ENCODE assay signal across 8 mouse cellular contexts in the genomic region with DNA sequence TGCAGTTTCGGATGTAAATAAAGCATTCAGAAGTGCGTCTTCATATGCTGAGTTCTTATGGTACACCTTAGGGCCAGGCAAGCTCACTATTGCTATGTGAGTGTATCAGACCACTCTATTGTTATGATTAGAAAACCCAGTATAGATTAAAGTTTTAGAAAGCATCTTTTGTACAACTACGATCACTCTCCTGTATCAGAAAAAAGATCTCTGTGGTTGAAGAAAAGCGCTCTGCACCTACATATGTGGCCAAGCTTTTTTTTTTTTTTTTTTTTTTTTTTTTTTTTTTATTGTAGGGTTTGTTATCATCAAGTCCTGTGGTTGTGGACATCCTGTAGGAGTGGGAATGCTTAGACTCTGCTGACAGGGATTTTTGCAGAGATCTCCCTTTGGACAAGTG. TPM values are rescaled to one million over a fixed set of nuclear protein-coding genes. Genes with fewer than 3 reads are reported as not detected.
DNase-seq lines count a peak whose midpoint lies in the region; ATAC-seq and TF ChIP-seq lines count a peak whose summit lies in the region.

No protein-coding gene starts in this region.

- H3K36me3 ChIP-seq in kidney, embryonic 15.5 days: peaks cover 11% of the 10 kb centered on the region
- peaks cover 6% of the 10 kb centered on the region for H3K36me3 ChIP-seq in hindbrain, embryonic 16.5 days (ENCODE audit: control insufficient read depth, insufficient read depth, low read length)
- no peaks in the 10 kb centered on the region for H3K36me3 ChIP-seq in myocyte (ENCODE audit: control insufficient read depth, insufficient read depth)

- no peak overlapping the region for H3K9ac ChIP-seq in kidney, embryonic 15.5 days
- H3K9ac ChIP-seq in hindbrain, embryonic 16.5 days (ENCODE audit: low read depth, low read length): no peak overlapping the region

- WGBS in kidney, embryonic 15.5 days: 57% methylated on average over 4 of the region's 4 CpGs
- WGBS in hindbrain, embryonic 16.5 days: 53% methylated on average over 4 of the region's 4 CpGs

- H3K27me3 ChIP-seq in kidney, embryonic 15.5 days: no peaks in the 10 kb centered on the region
- no peaks in the 10 kb centered on the region for H3K27me3 ChIP-seq in hindbrain, embryonic 16.5 days (replicated peaks; ENCODE audit: control insufficient read depth, insufficient read depth, low read length)
- no peaks in the 10 kb centered on the region for H3K27me3 ChIP-seq in myocyte (ENCODE audit: control insufficient read depth, insufficient read depth, insufficient read length)

- H3ac ChIP-seq in myocyte (ENCODE audit: control insufficient read depth, insufficient read length): no peak overlapping the region

- no peak for TF ChIP-seq CTCF in bone marrow macrophage, adult 2 months (IDR thresholded peaks at IDR 0.05; ENCODE audit: low read depth, low read length)

- H3K79me2 ChIP-seq in myocyte (ENCODE audit: control insufficient read depth, insufficient read depth): peaks cover 40% of the 10 kb centered on the region

- peak overlapping the region; percentile 60 for H3K4me3 ChIP-seq in kidney, embryonic 15.5 days (replicated peaks)
- H3K4me3 ChIP-seq in bone marrow macrophage, adult 2 months (ENCODE audit: insufficient read depth, low read length): peak overlapping the region; percentile 14; the same call in 1 of the 2 replicates
- peak overlapping the region; percentile 66 for H3K4me3 ChIP-seq in hindbrain, embryonic 16.5 days (ENCODE audit: low read length)
- peak overlapping the region; percentile 83 for H3K4me3 ChIP-seq in myocyte

- peak overlapping the region; percentile 53 for H3K4me2 ChIP-seq in kidney, embryonic 15.5 days
- peak overlapping the region; percentile 62 for H3K4me2 ChIP-seq in hindbrain, embryonic 16.5 days (ENCODE audit: low read length)
- peak overlapping the region; percentile 77 for H3K4me2 ChIP-seq in myocyte (ENCODE audit: low read depth)

- DNase-seq in kidney, postnatal 36 days: no peak
- DNase-seq in adrenal gland, adult (ENCODE audit: inconsistent age in 2 of 2, low spot score in 1 of 2): no peak
- DNase-seq in adrenal gland, adult 18-20 months (ENCODE audit: low spot score in 2 of 2): no peak
- no peak for DNase-seq in left cerebral cortex, postnatal 36 days (ENCODE audit: low spot score in 2 of 2)

- no peak for TF ChIP-seq POLR2A in bone marrow macrophage, adult 2 months (IDR thresholded peaks at IDR 0.05; ENCODE audit: borderline replicate concordance, low read depth, low read length)
- no peak for TF ChIP-seq POLR2A in myocyte (IDR thresholded peaks at IDR 0.05; ENCODE audit: insufficient read length, low read depth)

- H3K4me1 ChIP-seq in kidney, embryonic 15.5 days: peaks cover 9% of the 10 kb centered on the region; the same call in 1 of the 2 replicates
- peaks cover 5% of the 10 kb centered on the region for H3K4me1 ChIP-seq in bone marrow macrophage, adult 2 months (ENCODE audit: control insufficient read depth, insufficient read depth, low read length)
- H3K4me1 ChIP-seq in hindbrain, embryonic 16.5 days (ENCODE audit: control insufficient read depth, insufficient read depth, low read depth, low read length): peaks cover 20% of the 10 kb centered on the region

- no peak overlapping the region for H3K27ac ChIP-seq in kidney, embryonic 15.5 days
- no peak overlapping the region for H3K27ac ChIP-seq in bone marrow macrophage, adult 2 months (ENCODE audit: insufficient read depth, low read depth, low read length)
- H3K27ac ChIP-seq in hindbrain, embryonic 16.5 days (ENCODE audit: low read depth, low read length): no peak overlapping the region

- intact Hi-C loops in left cerebral cortex, postnatal 36 days (cut with DNase I): no loop called here

- ATAC-seq in kidney, embryonic 15.5 days (replicated peaks; ENCODE audit: low FRiP score): no peak
- ATAC-seq in hindbrain, embryonic 16.5 days: no peak

- no peaks in the 10 kb centered on the region for H3K9me3 ChIP-seq in kidney, embryonic 15.5 days (replicated peaks)
- peaks cover 6% of the 10 kb centered on the region for H3K9me3 ChIP-seq in hindbrain, embryonic 16.5 days (ENCODE audit: control insufficient read depth, low read length)

TF ChIP-seq in myocyte, 11 proteins besides CTCF, POLR2A, EP300 and RAD21:
- no peak for TF ChIP-seq REST (IDR thresholded peaks at IDR 0.05; ENCODE audit: insufficient read depth, insufficient read length)
- no peak for TF ChIP-seq SRF (IDR thresholded peaks at IDR 0.05; ENCODE audit: control insufficient read depth, insufficient read length, low read depth)
- TF ChIP-seq TCF12 (IDR thresholded peaks at IDR 0.05; ENCODE audit: insufficient read depth, poor library complexity, severe bottlenecking): no peak
- TF ChIP-seq USF1 (IDR thresholded peaks at IDR 0.05; ENCODE audit: low read depth): no peak
- TF ChIP-seq TCF3 (IDR thresholded peaks at IDR 0.05; ENCODE audit: insufficient read length, low read depth): no peak
- no peak for TF ChIP-seq MYOD1 (IDR thresholded peaks at IDR 0.05; ENCODE audit: control insufficient read depth in 1 of 3, insufficient read length in 2 of 3, low read depth in 2 of 3)
TF ChIP-seq in myocyte: peak in this region for 0.

RNA-seq across cellular contexts. Expression of gene Zfp943, which starts 0.9 kb away (rescaled TPM):
- 16.4 and 16.7 TPM in 2 replicates for polyA plus RNA-seq in kidney, embryonic 15.5 days (2015; fragmentation: Nextera tagmentation; extraction: Ambion mirVana)
- polyA plus RNA-seq in bone marrow macrophage, adult 2 months (2012; ENCODE audit: insufficient read depth, insufficient read length, missing spikeins): 21.8 and 23.9 TPM in 2 replicates
- polyA plus RNA-seq in hindbrain, embryonic 16.5 days (2015; fragmentation: Nextera tagmentation; extraction: Ambion mirVana): 15.9 and 17.9 TPM in 2 replicates
- polyA plus RNA-seq in myocyte (2012; fragmentation: generic; extraction: Trizol): 2.8 TPM
- 10 to 100 TPM; 10.9 to 12.6 TPM for total RNA-seq in adrenal gland, adult 18-20 months (2021)
- total RNA-seq in left cerebral cortex, postnatal 36 days (2021): 10 to 100 TPM; 17.5 to 18.3 TPM

RNA-seq across cellular contexts. Expression of gene Zfp942, which starts 1.0 kb away (rescaled TPM):
- 21.2 and 24.3 TPM in 2 replicates for polyA plus RNA-seq in kidney, embryonic 15.5 days (2015; fragmentation: Nextera tagmentation; extraction: Ambion mirVana)
- 10.8 and 11.2 TPM in 2 replicates for polyA plus RNA-seq in bone marrow macrophage, adult 2 months (2012; ENCODE audit: insufficient read depth, insufficient read length, missing spikeins)
- 18.3 and 20.1 TPM in 2 replicates for polyA plus RNA-seq in hindbrain, embryonic 16.5 days (2015; fragmentation: Nextera tagmentation; extraction: Ambion mirVana)
- 1.7 TPM for polyA plus RNA-seq in myocyte (2012; fragmentation: generic; extraction: Trizol)
- 1 to 10 TPM; 7.5 TPM for total RNA-seq in adrenal gland, adult 18-20 months (2021)
- 10 to 100 TPM; 12.0 to 16.5 TPM for total RNA-seq in left cerebral cortex, postnatal 36 days (2021)

RNA-seq across cellular contexts. Expression of gene Zfp995, which starts 53.6 kb away (rescaled TPM):
- 6.1 and 6.8 TPM in 2 replicates for polyA plus RNA-seq in kidney, embryonic 15.5 days (2015; fragmentation: Nextera tagmentation; extraction: Ambion mirVana)
- 11.3 and 12.1 TPM in 2 replicates for polyA plus RNA-seq in bone marrow macrophage, adult 2 months (2012; ENCODE audit: insufficient read depth, insufficient read length, missing spikeins)
- 9.0 and 9.4 TPM in 2 replicates for polyA plus RNA-seq in hindbrain, embryonic 16.5 days (2015; fragmentation: Nextera tagmentation; extraction: Ambion mirVana)
- polyA plus RNA-seq in myocyte (2012; fragmentation: generic; extraction: Trizol): 0.37 TPM
- 1 to 10 TPM; 1.3 to 2.0 TPM for total RNA-seq in adrenal gland, adult 18-20 months (2021)
- total RNA-seq in left cerebral cortex, postnatal 36 days (2021): 1 to 10 TPM; 4.9 to 5.4 TPM

Comparison
In these comparisons a context has a peak if more than half of its experiments do, and no peak if none do; other contexts are left out.
1. H3K4me3 ChIP-seq: peak in every context shown above with its lines; median percentile 83 in myocyte; 66 in hindbrain, embryonic 16.5 days; 60 in kidney, embryonic 15.5 days; 14 in bone marrow macrophage, adult 2 months.